Mouse (Mus musculus) embryonic facial prominence, embryonic 10.5 days (tissue): ENCODE measurements around the gene Ddrgk1. TPM values are rescaled to one million over a fixed set of nuclear protein-coding genes. Genes with fewer than 3 reads are reported as not detected.
"Not testable (repeated sequence)": the region's sequence is repeated elsewhere in the genome, so short reads cannot be mapped to it uniquely, and the experiment has no call there.

ENCODE experiments used
- DNase-seq: peaks from one replicate; pipeline ENCODE4 v3.0.0-alpha.2; 2017; ENCODE audit warnings: low spot score
- H3K27ac ChIP-seq: fragments of 300-500 bp; sonication (generic); replicated peaks from 2 replicates; pipeline ENCODE4 v1.5.1; 2016; ENCODE audit warnings: mild to moderate bottlenecking
- H3K27me3 ChIP-seq: fragments of 300-500 bp; sonication (generic); replicated peaks from 2 replicates; pipeline ENCODE4 v1.6.1; 2016; ENCODE audit warnings: low read depth, mild to moderate bottlenecking; ENCODE audit not compliant: poor library complexity, severe bottlenecking
- H3K36me3 ChIP-seq: fragments of 300-500 bp; sonication (generic); replicated peaks from 2 replicates; pipeline ENCODE4 v1.6.1; 2016; ENCODE audit warnings: mild to moderate bottlenecking, moderate library complexity
- H3K4me1 ChIP-seq: fragments of 300-500 bp; sonication (generic); 2 replicates; pipeline ENCODE4 v1.6.1; 2016
- H3K4me3 ChIP-seq: fragments of 300-500 bp; sonication (generic); 2 replicates; pipeline ENCODE4 v1.5.1; 2016; ENCODE audit warnings: mild to moderate bottlenecking, moderate library complexity
- H3K9me3 ChIP-seq: fragments of 300-500 bp; sonication (generic); 2 replicates; pipeline ENCODE4 v1.6.1; 2016; ENCODE audit warnings: mild to moderate bottlenecking
- WGBS: fragments of 180-500 bp; shearing (Covaris S2); methylation state at CpG from one replicate; pipeline ENCODE4 v1.1.7; 2016; 5-methylcytosine and 5-hydroxymethylcytosine counted together
- polyA plus RNA-seq: library from polyadenylated mRNA; unstranded; fragments of >200 nt; fragmentation: Nextera tagmentation; extraction: Ambion mirVana; gene quantifications from 2 replicates; pipeline ENCODE4 v1.2.1, GENCODE M21; 2016

Gene Ddrgk1
- polyA plus RNA-seq, 1 experiment from 2014 or later: 48.3 TPM

GRCm38 (mm10) chr2:130679899-130680298 lies 15.4 kb upstream of the Ddrgk1 start:
- Histone ChIP-seq H3K4me1 (no peaks in the 10 kb centered on the region), H3K27ac (no peak overlapping the region), H3K36me3 (peaks cover 100% of the 10 kb centered on the region), H3K9me3 (no peaks in the 10 kb centered on the region), H3K27me3 (no peaks in the 10 kb centered on the region), H3K4me3 (no peak overlapping the region)
- WGBS: 88% methylated on average over 6 of the region's 6 CpGs
- DNase-seq: no peak

- Histone ChIP-seq H3K27ac (no peak overlapping the region), H3K27me3 (no peaks in the 10 kb centered on the region), H3K9me3 (no peaks in the 10 kb centered on the region), H3K36me3 (peaks cover 100% of the 10 kb centered on the region), H3K4me3 (no peak overlapping the region), H3K4me1 (no peaks in the 10 kb centered on the region)
- DNase-seq: no peak
- 95% methylated on average over 12 of the region's 12 CpGs for WGBS
Measured at GRCm38 (mm10) chr2:130679154-130679553, 14.7 kb upstream of the Ddrgk1 start.

GRCm38 (mm10) chr2:130677211-130677610 lies 12.8 kb upstream of the Ddrgk1 start:
- H3K4me3 ChIP-seq: no peak overlapping the region
- DNase-seq: no peak
- peaks cover 98% of the 10 kb centered on the region for H3K36me3 ChIP-seq
- no peak overlapping the region for H3K27ac ChIP-seq
- H3K4me1 ChIP-seq: no peaks in the 10 kb centered on the region
- no peaks in the 10 kb centered on the region for H3K27me3 ChIP-seq
- no peaks in the 10 kb centered on the region for H3K9me3 ChIP-seq
- WGBS: 92% methylated on average over 10 of the region's 10 CpGs

GRCm38 (mm10) chr2:130667559-130667958 lies 3.1 kb upstream of the Ddrgk1 start, which contains the start of gene Itpa:
Gene Itpa, plus strand, starts transcription at chr2:130667610.
- Histone ChIP-seq H3K4me1 (peaks cover 42% of the 10 kb centered on the region), H3K27me3 (no peaks in the 10 kb centered on the region), H3K36me3 (peaks cover 22% of the 10 kb centered on the region), H3K27ac (peak within 1 kb of the TSS; percentile 90), H3K9me3 (no peaks in the 10 kb centered on the region), H3K4me3 (peak within 1 kb of the TSS; percentile 80)
- WGBS: under 1% methylated on average over 31 of the region's 31 CpGs
- peak; percentile 91 for DNase-seq

- peak overlapping the region; percentile 76 for H3K4me3 ChIP-seq
Measured at GRCm38 (mm10) chr2:130663342-130663741, 1.1 kb downstream of the Ddrgk1 start.

GRCm38 (mm10) chr2:130658530-130658929 lies 5.9 kb downstream of the Ddrgk1 start:
- no peaks in the 10 kb centered on the region for H3K9me3 ChIP-seq

More at GRCm38 (mm10) chr2:130663342-130663741, 1.1 kb downstream of the Ddrgk1 start:
- H3K36me3 ChIP-seq: peaks cover 44% of the 10 kb centered on the region
- WGBS: 90% methylated on average over 11 of the region's 11 CpGs
- no peaks in the 10 kb centered on the region for H3K27me3 ChIP-seq
- peak overlapping the region; percentile 99 for H3K27ac ChIP-seq
- peaks cover 28% of the 10 kb centered on the region for H3K4me1 ChIP-seq
- no peak for DNase-seq
- no peaks in the 10 kb centered on the region for H3K9me3 ChIP-seq

GRCm38 (mm10) chr2:130657541-130657940 lies 6.9 kb downstream of the Ddrgk1 start:
- WGBS: 88% methylated on average over 6 of the region's 6 CpGs

More at GRCm38 (mm10) chr2:130658530-130658929, 5.9 kb downstream of the Ddrgk1 start:
- no peak overlapping the region for H3K27ac ChIP-seq
- peaks cover 92% of the 10 kb centered on the region for H3K36me3 ChIP-seq
- 96% methylated on average over 10 of the region's 10 CpGs for WGBS
- no peak overlapping the region for H3K4me3 ChIP-seq
- peaks cover 11% of the 10 kb centered on the region for H3K4me1 ChIP-seq
- no peak for DNase-seq
- no peaks in the 10 kb centered on the region for H3K27me3 ChIP-seq

GRCm38 (mm10) chr2:130656536-130656935 lies 7.9 kb downstream of the Ddrgk1 start:
- H3K27me3 ChIP-seq: no peaks in the 10 kb centered on the region
- no peak overlapping the region for H3K4me3 ChIP-seq
- H3K36me3 ChIP-seq: peaks cover 93% of the 10 kb centered on the region
- 91% methylated on average over 9 of the region's 9 CpGs for WGBS
- no peak overlapping the region for H3K27ac ChIP-seq
- no peaks in the 10 kb centered on the region for H3K9me3 ChIP-seq
- no peaks in the 10 kb centered on the region for H3K4me1 ChIP-seq
- DNase-seq: no peak

More at GRCm38 (mm10) chr2:130657541-130657940, 6.9 kb downstream of the Ddrgk1 start:
- DNase-seq: no peak
- Histone ChIP-seq H3K27me3 (no peaks in the 10 kb centered on the region), H3K4me3 (no peak overlapping the region), H3K9me3 (no peaks in the 10 kb centered on the region), H3K27ac (no peak overlapping the region), H3K36me3 (peaks cover 99% of the 10 kb centered on the region), H3K4me1 (0 out of 2 replicates have a peak, but pooled peaks cover under 1% of the 10 kb centered on the region)

GRCm38 (mm10) chr2:130655660-130656339 lies 8.7 kb downstream of the Ddrgk1 start:
- DNase-seq: no peak
- 89% methylated on average over 6 of the region's 6 CpGs for WGBS
- no peak overlapping the region for H3K4me3 ChIP-seq
- H3K27me3 ChIP-seq: no peaks in the 10 kb centered on the region
- H3K4me1 ChIP-seq: no peaks in the 10 kb centered on the region
- H3K9me3 ChIP-seq: no peaks in the 10 kb centered on the region
- no peak overlapping the region for H3K27ac ChIP-seq
- H3K36me3 ChIP-seq: peaks cover 89% of the 10 kb centered on the region

- Histone ChIP-seq H3K36me3 (peaks cover 83% of the 10 kb centered on the region), H3K27me3 (no peaks in the 10 kb centered on the region), H3K9me3 (no peaks in the 10 kb centered on the region), H3K4me3 (no peak overlapping the region), H3K27ac (no peak overlapping the region), H3K4me1 (no peaks in the 10 kb centered on the region)
- no peak for DNase-seq
- 87% methylated on average over 1 of the region's 1 CpGs for WGBS
Measured at GRCm38 (mm10) chr2:130653760-130654159, 10.7 kb downstream of the Ddrgk1 start.

- H3K4me1 ChIP-seq: no peaks in the 10 kb centered on the region
- H3K36me3 ChIP-seq: peaks cover 79% of the 10 kb centered on the region
- 86% methylated on average over 2 of the region's 2 CpGs for WGBS
Measured at GRCm38 (mm10) chr2:130653303-130653702, 11.2 kb downstream of the Ddrgk1 start.

GRCm38 (mm10) chr2:130649028-130649427 lies 15.4 kb downstream of the Ddrgk1 start:
- H3K27me3 ChIP-seq: not testable (repeated sequence)
- WGBS: 82% methylated on average over 6 of the region's 6 CpGs

More at GRCm38 (mm10) chr2:130653303-130653702, 11.2 kb downstream of the Ddrgk1 start:
- DNase-seq: no peak
- Histone ChIP-seq H3K4me3 (no peak overlapping the region), H3K27me3 (no peaks in the 10 kb centered on the region), H3K9me3 (no peaks in the 10 kb centered on the region), H3K27ac (no peak overlapping the region)

GRCm38 (mm10) chr2:130645198-130645597 lies 19.3 kb downstream of the Ddrgk1 start:
- no peak overlapping the region for H3K27ac ChIP-seq
- 81% methylated on average over 4 of the region's 4 CpGs for WGBS
- no peaks in the 10 kb centered on the region for H3K9me3 ChIP-seq
- H3K27me3 ChIP-seq: peaks cover 17% of the 10 kb centered on the region
- peaks cover 17% of the 10 kb centered on the region for H3K4me1 ChIP-seq
- H3K4me3 ChIP-seq: no peak overlapping the region
- H3K36me3 ChIP-seq: peaks cover 18% of the 10 kb centered on the region
- no peak for DNase-seq

More at GRCm38 (mm10) chr2:130649028-130649427, 15.4 kb downstream of the Ddrgk1 start:
- peaks cover 45% of the 10 kb centered on the region for H3K36me3 ChIP-seq
- not testable (repeated sequence) for H3K4me3 ChIP-seq, H3K9me3 ChIP-seq, H3K4me1 ChIP-seq, H3K27ac ChIP-seq, DNase-seq
